Mouse (Mus musculus) CH12.LX (cell line): Measurements from ENCODE around the gene Eif4a3. TPM values are rescaled to one million over a fixed set of nuclear protein-coding genes. Genes with fewer than 3 reads are reported as not detected.

Experiments used
- DNase-seq: peaks from one replicate; pipeline ENCODE4 v3.0.0-alpha.2; 2013; ENCODE audit errors: extremely low read depth
- H3K27ac ChIP-seq: 2 replicates; pipeline ENCODE4 v1.5.1; 2012; ENCODE audit warnings: low read depth, mild to moderate bottlenecking, control low read depth, moderate library complexity; ENCODE audit not compliant: insufficient read depth
- H3K27me3 ChIP-seq: replicated peaks from 2 replicates; pipeline ENCODE3; 2012; ENCODE audit warnings: inconsistent platforms
- H3K36me3 ChIP-seq, 2 experiments: replicated peaks in 1 of 2; 2 replicates each; pipeline versions ENCODE3 to v1.6.1; 2012; ENCODE audit warnings: inconsistent platforms in 1 of 2, low read length in 1 of 2, mild to moderate bottlenecking in 1 of 2, mixed read lengths in 1 of 2, moderate library complexity in 1 of 2; ENCODE audit not compliant: control insufficient read depth in 1 of 2, insufficient read depth in 1 of 2
- H3K4me1 ChIP-seq, 2 experiments: 2 replicates each; pipeline ENCODE4 v1.6.1; 2012; ENCODE audit warnings: inconsistent platforms in 1 of 2, moderate library complexity in 1 of 2; ENCODE audit not compliant: insufficient read depth in 2 of 2, control insufficient read depth in 1 of 2
- H3K4me2 ChIP-seq: 2 replicates; pipeline ENCODE4 v1.6.1; 2012; ENCODE audit warnings: low read depth, mild to moderate bottlenecking, control low read depth; ENCODE audit not compliant: poor library complexity, insufficient read depth, severe bottlenecking
- H3K4me3 ChIP-seq, 3 experiments: fragments of 150-350 bp in 1 of 3; sonication (generic) in 1 of 3; replicated peaks in 1 of 3; 2 replicates each; pipeline versions ENCODE3 to v1.5.1; 2011 to 2012; ENCODE audit warnings: low read depth in 2 of 3, low read length in 2 of 3, mild to moderate bottlenecking in 2 of 3, moderate library complexity in 2 of 3, control low read depth in 1 of 3, improper control_type of control experiment in 1 of 3, inconsistent platforms in 1 of 3, mixed read lengths in 1 of 3; ENCODE audit not compliant: poor library complexity in 1 of 3
- H3K79me2 ChIP-seq: replicated peaks from 2 replicates; pipeline ENCODE4 v1.6.1; 2012; ENCODE audit warnings: mild to moderate bottlenecking, moderate library complexity; ENCODE audit not compliant: control insufficient read depth, poor library complexity, insufficient read depth, severe bottlenecking; ENCODE audit errors: extremely low read depth
- H3K9ac ChIP-seq: 2 replicates; pipeline ENCODE4 v1.6.1; 2012; ENCODE audit warnings: low read depth, mild to moderate bottlenecking, control low read depth, moderate library complexity; ENCODE audit not compliant: insufficient read depth
- H3K9me3 ChIP-seq: replicated peaks from 2 replicates; pipeline ENCODE3; 2012; ENCODE audit warnings: low read length, inconsistent platforms, mixed read lengths
- BHLHE40 ChIP-seq: IDR thresholded peaks from 2 replicates; pipeline ENCODE4 v1.6.1; 2011; ENCODE audit warnings: mild to moderate bottlenecking, low read depth, low read length, improper control_type of control experiment
- CHD1 ChIP-seq: IDR thresholded peaks from 2 replicates; pipeline ENCODE4 v1.6.1; 2012; ENCODE audit warnings: low read depth, low read length, improper control_type of control experiment, inconsistent platforms
- CHD2 ChIP-seq: IDR thresholded peaks from 2 replicates; pipeline ENCODE4 v1.6.1; 2011; ENCODE audit warnings: low read length, improper control_type of control experiment
- CTCF ChIP-seq, 2 experiments: IDR thresholded peaks in 1 of 2; conservative IDR thresholded peaks in 1 of 2; 2 replicates each; pipeline ENCODE4 v1.5.1; 2011 to 2012; ENCODE audit warnings: low read depth in 2 of 2, low read length in 2 of 2, improper control_type of control experiment in 1 of 2, inconsistent platforms in 1 of 2, mild to moderate bottlenecking in 1 of 2, moderate library complexity in 1 of 2
- E2F4 ChIP-seq: IDR thresholded peaks from 2 replicates; pipeline ENCODE4 v1.6.1; 2011; ENCODE audit warnings: low read depth, low read length, improper control_type of control experiment; ENCODE audit not compliant: insufficient replicate concordance
- ELF1 ChIP-seq: IDR thresholded peaks from 2 replicates; pipeline ENCODE4 v1.6.1; 2014; ENCODE audit warnings: low read depth, mild to moderate bottlenecking, inconsistent platforms, low read length, improper control_type of control experiment
- EP300 ChIP-seq: IDR thresholded peaks from 2 replicates; pipeline ENCODE4 v1.6.1; 2011; ENCODE audit warnings: low read length, improper control_type of control experiment
- ETS1 ChIP-seq: conservative IDR thresholded peaks from 2 replicates; pipeline ENCODE4 v1.6.1; 2012; ENCODE audit warnings: low read depth, mild to moderate bottlenecking, inconsistent platforms, low read length, improper control_type of control experiment, moderate library complexity
- GABPA ChIP-seq: IDR thresholded peaks from 2 replicates; pipeline ENCODE4 v1.6.1; 2012; ENCODE audit warnings: low read depth, low read length, improper control_type of control experiment, inconsistent platforms; ENCODE audit not compliant: insufficient replicate concordance
- HCFC1 ChIP-seq: IDR thresholded peaks from 2 replicates; pipeline ENCODE4 v1.6.1; 2012; ENCODE audit warnings: low read depth, mild to moderate bottlenecking, inconsistent platforms, low read length, improper control_type of control experiment
- IRF4 ChIP-seq: IDR thresholded peaks from 2 replicates; pipeline ENCODE4 v1.6.1; 2014; ENCODE audit warnings: low read depth, mild to moderate bottlenecking, inconsistent platforms, low read length, improper control_type of control experiment
- JUN ChIP-seq: IDR thresholded peaks from 2 replicates; pipeline ENCODE4 v1.6.1; 2011; ENCODE audit warnings: low read depth, mild to moderate bottlenecking, low read length, improper control_type of control experiment, moderate library complexity; ENCODE audit not compliant: insufficient read depth
- JUND ChIP-seq: conservative IDR thresholded peaks from 2 replicates; pipeline ENCODE4 v1.6.1; 2011; ENCODE audit warnings: low read depth, low read length, improper control_type of control experiment
- KAT2A ChIP-seq: IDR thresholded peaks from 2 replicates; pipeline ENCODE4 v1.6.1; 2012; ENCODE audit warnings: low read length, improper control_type of control experiment, inconsistent platforms; ENCODE audit not compliant: insufficient replicate concordance
- MAFK ChIP-seq: IDR thresholded peaks from 2 replicates; pipeline ENCODE4 v1.6.1; 2011; ENCODE audit warnings: low read length, improper control_type of control experiment; ENCODE audit not compliant: insufficient replicate concordance
- MAX ChIP-seq: IDR thresholded peaks from 2 replicates; pipeline ENCODE4 v1.6.1; 2011; ENCODE audit warnings: low read length, improper control_type of control experiment
- MAZ ChIP-seq: IDR thresholded peaks from 2 replicates; pipeline ENCODE4 v1.6.1; 2012; ENCODE audit warnings: low read depth, mild to moderate bottlenecking, inconsistent platforms, low read length, improper control_type of control experiment, moderate library complexity
- MEF2A ChIP-seq: IDR thresholded peaks from 2 replicates; pipeline ENCODE4 v1.6.1; 2014; ENCODE audit warnings: low read depth, mild to moderate bottlenecking, inconsistent platforms, low read length, improper control_type of control experiment, borderline replicate concordance
- MXI1 ChIP-seq: IDR thresholded peaks from 2 replicates; pipeline ENCODE4 v1.6.1; 2011; ENCODE audit warnings: mild to moderate bottlenecking, low read depth, low read length, improper control_type of control experiment
- MYC ChIP-seq: IDR thresholded peaks from 2 replicates; pipeline ENCODE4 v1.6.1; 2011; ENCODE audit warnings: low read depth, mild to moderate bottlenecking, improper control_type of control experiment, low read length
- NELFE ChIP-seq: IDR thresholded peaks from 2 replicates; pipeline ENCODE4 v1.6.1; 2011; ENCODE audit warnings: low read depth, low read length, improper control_type of control experiment
- NRF1 ChIP-seq: IDR thresholded peaks from 2 replicates; pipeline ENCODE4 v1.6.1; 2014; ENCODE audit warnings: low read depth, mild to moderate bottlenecking, inconsistent platforms, low read length, improper control_type of control experiment, moderate library complexity
- PAX5 ChIP-seq: IDR thresholded peaks from 2 replicates; pipeline ENCODE4 v1.6.1; 2012; ENCODE audit warnings: low read length, inconsistent platforms, mixed read lengths
- POLR2A ChIP-seq: IDR thresholded peaks from 2 replicates; pipeline ENCODE4 v1.6.1; 2011; ENCODE audit warnings: low read depth, mild to moderate bottlenecking, improper control_type of control experiment, low read length
- POLR2AphosphoS2 ChIP-seq: IDR thresholded peaks from 2 replicates; pipeline ENCODE4 v1.6.1; 2011; ENCODE audit warnings: low read depth, low read length, improper control_type of control experiment
- RAD21 ChIP-seq: IDR thresholded peaks from 2 replicates; pipeline ENCODE4 v1.6.1; 2011; ENCODE audit warnings: low read depth, mild to moderate bottlenecking, low read length, improper control_type of control experiment, moderate library complexity
- RCOR1 ChIP-seq: conservative IDR thresholded peaks from 2 replicates; pipeline ENCODE4 v1.6.1; 2012; ENCODE audit warnings: low read depth, mild to moderate bottlenecking, inconsistent platforms, low read length, improper control_type of control experiment
- SIN3A ChIP-seq: IDR thresholded peaks from 2 replicates; pipeline ENCODE4 v1.6.1; 2012; ENCODE audit warnings: low read length, improper control_type of control experiment, inconsistent platforms
- SMC3 ChIP-seq: IDR thresholded peaks from 2 replicates; pipeline ENCODE4 v1.6.1; 2011; ENCODE audit warnings: low read depth, low read length, improper control_type of control experiment
- TBP ChIP-seq: conservative IDR thresholded peaks from 2 replicates; pipeline ENCODE4 v1.6.1; 2011; ENCODE audit warnings: low read depth, low read length, improper control_type of control experiment
- TCF12 ChIP-seq: IDR thresholded peaks from 2 replicates; pipeline ENCODE4 v1.6.1; 2014; ENCODE audit warnings: low read depth, mild to moderate bottlenecking, inconsistent platforms, low read length, improper control_type of control experiment
- UBTF ChIP-seq: IDR thresholded peaks from 2 replicates; pipeline ENCODE4 v1.6.1; 2012; ENCODE audit warnings: low read depth, mild to moderate bottlenecking, inconsistent platforms, low read length, improper control_type of control experiment, moderate library complexity
- USF1 ChIP-seq: IDR thresholded peaks from 2 replicates; pipeline ENCODE4 v1.6.1; 2014; ENCODE audit warnings: low read depth, mild to moderate bottlenecking, inconsistent platforms, low read length, improper control_type of control experiment
- USF2 ChIP-seq: conservative IDR thresholded peaks from 2 replicates; pipeline ENCODE4 v1.6.1; 2011; ENCODE audit warnings: low read depth, low read length, improper control_type of control experiment
- ZC3H11A ChIP-seq: IDR thresholded peaks from 2 replicates; pipeline ENCODE4 v1.6.1; 2012; ENCODE audit warnings: low read depth, mild to moderate bottlenecking, inconsistent platforms, low read length, improper control_type of control experiment
- ZKSCAN1 ChIP-seq: IDR thresholded peaks from 2 replicates; pipeline ENCODE4 v1.6.1; 2012; ENCODE audit warnings: low read depth, inconsistent platforms, low read length, improper control_type of control experiment, borderline replicate concordance
- ZMIZ1 ChIP-seq: IDR thresholded peaks from 2 replicates; pipeline ENCODE4 v1.6.1; 2012; ENCODE audit warnings: low read depth, mild to moderate bottlenecking, inconsistent platforms, low read length, improper control_type of control experiment
- ZNF384 ChIP-seq: IDR thresholded peaks from 2 replicates; pipeline ENCODE4 v1.6.1; 2012; ENCODE audit warnings: low read depth, low read length, improper control_type of control experiment, inconsistent platforms
- dilution Hi-C: fragments of 300-500 bp; cut with MboI; formaldehyde crosslinking; loops from 2 replicates; pipeline ENCODE4 v1.14.3; 2020; ENCODE audit warnings: low sequenced_read_pairs; ENCODE audit not compliant: extremely low pct_unique_long_range_greater_than_20kb, extremely low pct_ligation_motif_present
- in situ Hi-C: fragments of 300-500 bp; cut with MboI; formaldehyde crosslinking; loops from 3 replicates; pipeline ENCODE4 v1.14.3; 2019; ENCODE audit warnings: low sequenced_read_pairs, low pct_ligation_motif_present, low pct_unique_long_range_greater_than_20kb, mixed read lengths
- polyA plus RNA-seq: library from polyadenylated mRNA; unstranded; fragments of >175 nt; gene quantifications from 2 replicates; pipeline ENCODE4 v1.2.1, GENCODE M21; 2012; ENCODE audit warnings: low read depth; ENCODE audit not compliant: insufficient read length
- total RNA-seq, 2 experiments: library from RNA; depleted of rRNA; stranded (reverse); fragments of 300-350 nt in 1 of 2; fragments of >200 nt in 1 of 2; gene quantifications; 2 replicates each; pipeline ENCODE4 v1.2.3; 2012 to 2014

The Eif4a3 gene
- 402 and 538 TPM in 2 replicates for total RNA-seq (2012; rRNA removed)
- total RNA-seq (2014; rRNA removed): 400 and 449 TPM in 2 replicates
- 554 and 605 TPM in 2 replicates for polyA plus RNA-seq

- H3K79me2 ChIP-seq: peaks cover 41% of the 10 kb centered on the region
- H3K4me2 ChIP-seq: peak within 1 kb of the TSS; percentile 97
- in situ Hi-C loops (no loop called here), dilution Hi-C loops (no loop called here)
- peak within 1 kb of the TSS; percentile 51 for H3K27ac ChIP-seq
- peak within 1 kb of the TSS; percentile 93 for H3K9ac ChIP-seq
- DNase-seq: peak; percentile 96
- peaks cover 34 to 36% of the 10 kb centered on the region in 2 experiments for H3K36me3 ChIP-seq
- no peaks in the 10 kb centered on the region for H3K9me3 ChIP-seq
- H3K4me3 ChIP-seq: peak within 1 kb of the TSS; percentile 79 to 99 (median 89)
- peaks cover 41% of the 10 kb centered on the region for H3K27me3 ChIP-seq
- no peak for TF ChIP-seq MAFK
- no peak for TF ChIP-seq CTCF (conservative IDR thresholded peaks at IDR 0.05 in 1 of 2, IDR thresholded peaks at IDR 0.05 in 1 of 2; ENCODE audit: low read depth in 2 of 2, low read length in 2 of 2)
- no peak for TF ChIP-seq SMC3
- TF ChIP-seq RAD21: no peak
- TF ChIP-seq MXI1: no peak
- no peak for TF ChIP-seq BHLHE40
- TF ChIP-seq MAX: peak; percentile 73; the same call in 1 of the 2 replicates
- TF ChIP-seq MAZ: no peak
- TF ChIP-seq KAT2A: peak; percentile 98
- no peak for TF ChIP-seq EP300
- TF ChIP-seq USF2: no peak
- TF ChIP-seq POLR2AphosphoS2: peak; percentile 89; the same call in 1 of the 2 replicates
- TF ChIP-seq HCFC1: peak; percentile 95
- no peak for TF ChIP-seq ZNF384
- no peak for TF ChIP-seq PAX5
- TF ChIP-seq ZKSCAN1: no peak
- TF ChIP-seq NRF1: peak; percentile 66
- TF ChIP-seq TCF12: peak; percentile 91
- TF ChIP-seq E2F4: 0 out of 2 replicates have a peak, but pooled peaks have one; percentile 38
- no peak for TF ChIP-seq ZC3H11A
- TF ChIP-seq RCOR1: no peak; the same call in 1 of the 2 replicates
- TF ChIP-seq IRF4: 0 out of 2 replicates have a peak, but pooled peaks have one; percentile 64
- TF ChIP-seq UBTF: no peak; the same call in 1 of the 2 replicates
- peak; percentile 97 for TF ChIP-seq NELFE
- TF ChIP-seq JUND: no peak
- TF ChIP-seq JUN: no peak
- peak; percentile 100 for TF ChIP-seq CHD2
- peak; percentile 60; the same call in 1 of the 2 replicates for TF ChIP-seq MYC
- peak; percentile 44; the same call in 1 of the 2 replicates for TF ChIP-seq MEF2A
- TF ChIP-seq SIN3A: no peak
- peak; percentile 71; the same call in 1 of the 2 replicates for TF ChIP-seq GABPA
- peak; percentile 84 for TF ChIP-seq ZMIZ1
- no peak for TF ChIP-seq USF1
- TF ChIP-seq TBP: peak; percentile 61; the same call in 1 of the 2 replicates
- TF ChIP-seq ETS1: no peak
- peak; percentile 98 for TF ChIP-seq POLR2A
- peak; percentile 98 for TF ChIP-seq ELF1
- TF ChIP-seq CHD1: no peak
- peaks cover 7 to 21% of the 10 kb centered on the region in 2 experiments for H3K4me1 ChIP-seq
Observed at GRCm38 (mm10) chr11:119299391-119300245, at the start of gene Eif4a3. TSS of gene Eif4a3 (minus strand) at chr11:119300089.
